Mouse (Mus musculus) lung, postnatal 0 days (tissue): ENCODE results near the gene Ptpn14. TPM values are rescaled to one million over a fixed set of nuclear protein-coding genes. Genes with fewer than 3 reads are reported as not detected.

Source experiments
- ATAC-seq: fragments of 200-750 bp; cut with Nextera tagmentation; 2 replicates; pipeline ENCODE4 v1.8.0; 2017; ENCODE audit warnings: moderate library complexity
- DNase-seq: peaks from one replicate; pipeline ENCODE4 v3.0.0-alpha.2; 2016; ENCODE audit warnings: low spot score
- H3K27ac ChIP-seq: fragments of 300-500 bp; sonication (generic); 2 replicates; pipeline ENCODE4 v1.5.1; 2014; ENCODE audit warnings: antibody characterized with exemption, mild to moderate bottlenecking, low read length, mixed read lengths
- H3K27me3 ChIP-seq: fragments of 300-500 bp; sonication (generic); replicated peaks from 2 replicates; pipeline ENCODE4 v1.6.1; 2014; ENCODE audit warnings: low read length, mixed read lengths; ENCODE audit not compliant: insufficient read depth
- H3K36me3 ChIP-seq: fragments of 300-500 bp; sonication (generic); 2 replicates; pipeline ENCODE4 v1.6.1; 2014; ENCODE audit warnings: low read length, mixed read lengths; ENCODE audit not compliant: insufficient read depth
- H3K4me1 ChIP-seq: fragments of 300-500 bp; sonication (generic); 2 replicates; pipeline ENCODE4 v1.6.1; 2014; ENCODE audit warnings: antibody characterized with exemption, low read depth, low read length, mixed read lengths; ENCODE audit not compliant: insufficient read depth
- H3K4me2 ChIP-seq: fragments of 300-500 bp; sonication (generic); replicated peaks from 2 replicates; pipeline ENCODE4 v1.6.1; 2014; ENCODE audit warnings: low read depth, mild to moderate bottlenecking, low read length, moderate library complexity, mixed read lengths
- H3K4me3 ChIP-seq: fragments of 300-500 bp; sonication (generic); 2 replicates; pipeline ENCODE4 v1.5.1; 2014; ENCODE audit warnings: low read depth, low read length
- H3K9ac ChIP-seq: fragments of 300-500 bp; sonication (generic); replicated peaks from 2 replicates; pipeline ENCODE4 v1.6.1; 2014; ENCODE audit warnings: low read depth, mild to moderate bottlenecking
- H3K9me3 ChIP-seq: fragments of 300-500 bp; sonication (generic); 2 replicates; pipeline ENCODE4 v1.6.1; 2016; ENCODE audit warnings: low read length, mixed read lengths
- CTCF ChIP-seq: IDR thresholded peaks from 2 replicates; pipeline ENCODE4 v1.5.1; 2016; ENCODE audit warnings: antibody characterized with exemption, mild to moderate bottlenecking
- EP300 ChIP-seq: IDR thresholded peaks from 2 replicates; pipeline ENCODE4 v1.6.1; 2016; ENCODE audit warnings: antibody characterized with exemption, mild to moderate bottlenecking, control low read depth
- WGBS: fragments of 180-500 bp; shearing (Covaris S2); extraction: QIAGEN DNeasy Blood & Tissue Kit; methylation state at CpG from one replicate; pipeline ENCODE4 v1.1.7; 2014; 5-methylcytosine and 5-hydroxymethylcytosine counted together
- polyA plus RNA-seq: library from polyadenylated mRNA; unstranded; fragments of >200 nt; fragmentation: Nextera tagmentation; extraction: Ambion mirVana; gene quantifications from 2 replicates; pipeline ENCODE4 v1.2.1, GENCODE M21; 2015

The Ptpn14 gene
- polyA plus RNA-seq, 1 experiment from 2014 or later, result 4.9 TPM

DNA sequence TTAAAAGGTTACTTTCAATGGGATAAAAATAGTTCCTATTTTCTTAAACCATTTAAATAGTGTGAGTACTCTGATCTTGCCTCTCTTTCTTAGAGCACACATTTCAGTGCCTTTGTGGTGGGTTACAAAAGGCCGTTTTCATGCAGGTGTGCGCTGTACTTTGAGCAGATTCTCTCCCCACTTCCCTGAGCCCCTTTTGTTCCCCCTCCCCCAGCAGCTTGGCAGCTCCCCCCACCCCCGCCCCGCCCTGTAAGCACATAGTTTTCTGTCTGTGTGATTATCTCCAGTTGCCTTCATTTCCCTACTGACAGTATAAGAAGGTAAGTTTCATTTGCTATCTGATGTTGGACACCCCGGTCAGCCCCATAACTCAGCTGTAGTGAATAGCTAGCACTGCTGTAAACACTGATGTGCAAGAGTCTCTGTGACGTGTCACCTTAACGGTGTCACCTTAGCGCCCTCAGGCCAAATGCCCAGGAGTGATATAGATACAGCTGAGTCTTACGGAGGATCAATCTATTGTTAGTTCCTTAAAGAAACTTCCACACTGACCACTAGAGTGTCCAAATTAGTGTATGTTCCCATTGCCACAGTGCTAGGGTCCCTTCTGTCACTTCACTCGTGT, 53.8 kb downstream of the Ptpn14 start:
- Histone ChIP-seq H3K27me3 (no peaks in the 10 kb centered on the region), H3K4me3 (no peak overlapping the region), H3K27ac (no peak overlapping the region), H3K4me2 (no peak overlapping the region), H3K36me3 (no peaks in the 10 kb centered on the region), H3K4me1 (peaks cover 14% of the 10 kb centered on the region), H3K9me3 (no peaks in the 10 kb centered on the region), H3K9ac (no peak overlapping the region)
- no peak for TF ChIP-seq CTCF
- TF ChIP-seq EP300, result no peak
- DNase-seq (no peak), ATAC-seq (no peak)
- WGBS, result 72% methylated on average over 10 of the region's 10 CpGs

DNA sequence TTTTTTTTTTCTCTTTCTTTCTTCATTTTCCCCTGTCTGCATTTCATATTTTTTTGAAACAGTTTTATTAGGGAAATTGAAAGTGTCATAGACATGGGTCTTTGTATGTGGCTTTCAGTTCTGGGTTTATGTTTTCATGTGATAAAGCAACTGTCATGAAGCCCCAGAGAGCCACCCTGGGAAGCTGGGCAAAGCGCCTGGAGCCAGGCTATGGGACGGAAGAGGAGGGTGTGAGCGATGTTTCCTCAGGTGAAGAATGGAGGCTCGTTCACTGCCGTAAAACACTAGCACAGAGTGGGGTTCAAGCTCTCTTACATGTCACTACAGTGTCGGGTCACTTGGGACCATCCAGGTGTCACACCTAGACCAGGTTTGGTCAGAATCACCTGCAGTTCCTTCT, 54.6 kb downstream of the Ptpn14 start:
- no peak for DNase-seq
- no peak for ATAC-seq
- 57% methylated on average over 6 of the region's 6 CpGs for WGBS
- Histone ChIP-seq H3K9ac (no peak overlapping the region), H3K4me1 (peaks cover 17% of the 10 kb centered on the region), H3K27ac (no peak overlapping the region), H3K27me3 (no peaks in the 10 kb centered on the region), H3K4me3 (no peak overlapping the region), H3K4me2 (no peak overlapping the region), H3K36me3 (no peaks in the 10 kb centered on the region), H3K9me3 (no peaks in the 10 kb centered on the region)
- TF ChIP-seq EP300, result no peak
- TF ChIP-seq CTCF, result no peak

DNA sequence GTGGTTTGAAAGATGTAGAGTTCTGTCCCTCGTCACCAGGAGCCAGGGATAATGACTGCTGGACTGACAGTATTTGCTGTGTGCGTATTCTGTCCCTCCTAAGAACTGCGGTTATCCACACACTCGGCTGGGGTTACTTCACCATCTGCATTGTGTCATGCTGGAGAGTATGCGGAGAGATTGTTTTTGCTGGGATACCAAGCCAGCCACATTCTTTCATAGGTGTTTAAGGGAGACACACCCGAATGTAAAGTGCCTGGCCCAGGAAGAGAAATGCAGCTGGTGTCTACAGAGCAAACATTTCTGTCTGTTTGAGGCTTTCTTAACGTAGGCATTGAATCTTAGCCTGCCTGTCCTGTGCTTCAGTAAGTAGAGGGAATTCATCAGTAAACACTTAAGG, 56.4 kb downstream of the Ptpn14 start:
- 47% methylated on average over 7 of the region's 7 CpGs for WGBS
- no peaks in the 10 kb centered on the region for H3K9me3 ChIP-seq
- DNase-seq (peak; percentile 86), ATAC-seq (peak; percentile 89)
- H3K9ac ChIP-seq, result no peak overlapping the region
- peak overlapping the region; percentile 58 for H3K27ac ChIP-seq
- no peaks in the 10 kb centered on the region for H3K36me3 ChIP-seq
- H3K4me2 ChIP-seq, result no peak overlapping the region
- TF ChIP-seq EP300, result peak; percentile 72
- no peak for TF ChIP-seq CTCF
- H3K4me3 ChIP-seq, result no peak overlapping the region
- H3K27me3 ChIP-seq, result no peaks in the 10 kb centered on the region
- peaks cover 13% of the 10 kb centered on the region for H3K4me1 ChIP-seq

DNA sequence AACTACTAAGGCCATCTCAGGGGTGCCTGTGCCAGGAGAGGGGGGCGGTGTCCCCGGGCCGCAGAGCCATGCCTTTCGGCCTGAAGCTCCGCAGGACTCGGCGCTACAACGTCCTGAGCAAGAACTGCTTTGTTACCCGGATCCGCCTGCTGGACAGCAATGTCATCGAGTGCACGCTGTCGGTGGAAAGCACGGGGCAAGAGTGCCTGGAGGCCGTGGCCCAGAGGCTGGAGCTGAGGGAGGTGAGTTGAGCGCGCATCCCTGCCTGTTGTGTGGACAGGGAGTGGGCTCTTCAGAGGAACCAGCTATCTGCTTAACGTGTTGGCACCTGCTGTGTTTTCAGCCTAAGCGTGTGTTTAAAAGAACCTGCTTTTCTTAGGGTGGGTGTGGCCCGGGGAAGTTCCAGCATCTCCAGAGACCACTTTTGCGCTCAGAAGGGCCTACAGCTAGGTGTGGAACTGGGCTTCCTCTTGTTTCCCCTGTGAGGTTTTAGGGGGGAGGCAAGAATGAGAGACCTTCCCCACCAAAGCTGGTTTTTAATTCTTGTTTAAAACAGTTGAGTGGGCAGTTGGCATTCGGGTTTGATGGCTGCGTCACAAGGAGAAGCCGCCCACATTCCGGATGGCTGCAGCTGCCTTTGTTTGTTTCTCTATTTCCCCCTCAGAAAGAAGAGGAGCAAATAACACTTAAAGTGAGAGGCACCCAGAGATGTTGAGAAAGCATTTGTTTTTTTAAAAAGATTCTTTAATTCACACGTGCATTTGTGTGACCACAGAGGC, 58.8 kb downstream of the Ptpn14 start:
- peak overlapping the region; percentile 10; the same call in 1 of the 2 replicates for H3K27ac ChIP-seq
- H3K27me3 ChIP-seq, result no peaks in the 10 kb centered on the region
- TF ChIP-seq CTCF (no peak; the same call in 1 of the 2 replicates), EP300 (peak; percentile 62; the same call in 1 of the 2 replicates)
- H3K9me3 ChIP-seq, result no peaks in the 10 kb centered on the region
- H3K36me3 ChIP-seq, result no peaks in the 10 kb centered on the region
- ATAC-seq (no peak), DNase-seq (no peak)
- H3K9ac ChIP-seq, result no peak overlapping the region
- 56% methylated on average over 26 of the region's 26 CpGs for WGBS
- no peak overlapping the region for H3K4me2 ChIP-seq
- H3K4me3 ChIP-seq, result no peak overlapping the region
- peaks cover 13% of the 10 kb centered on the region for H3K4me1 ChIP-seq

DNA sequence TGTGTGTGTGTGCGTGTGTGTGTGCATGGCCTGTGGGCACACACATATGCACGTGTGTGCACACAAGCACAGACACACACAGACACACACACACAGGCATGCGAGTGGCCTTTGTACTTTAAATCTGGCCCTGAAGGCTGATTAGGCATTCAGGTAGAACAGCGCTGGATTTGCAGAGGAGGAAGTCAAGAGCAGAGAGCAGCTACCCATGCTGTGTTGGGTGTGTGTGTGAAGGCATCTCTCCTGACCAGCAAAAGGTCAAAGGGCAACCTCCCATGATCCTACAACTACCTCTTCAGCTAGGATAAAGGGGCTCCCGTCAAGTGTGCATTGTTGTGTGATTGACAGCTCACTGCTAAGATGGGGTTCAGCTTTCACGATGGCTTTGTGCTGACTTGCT, 61.5 kb downstream of the Ptpn14 start:
- Histone ChIP-seq H3K27ac (no peak overlapping the region), H3K9ac (no peak overlapping the region), H3K9me3 (no peaks in the 10 kb centered on the region), H3K36me3 (no peaks in the 10 kb centered on the region), H3K4me2 (no peak overlapping the region), H3K4me3 (no peak overlapping the region), H3K27me3 (no peaks in the 10 kb centered on the region), H3K4me1 (peaks cover 13% of the 10 kb centered on the region; the same call in 1 of the 2 replicates)
- TF ChIP-seq CTCF (no peak), EP300 (no peak)
- ATAC-seq, result no peak
- no peak for DNase-seq
- WGBS, result 74% methylated on average over 6 of the region's 6 CpGs

DNA sequence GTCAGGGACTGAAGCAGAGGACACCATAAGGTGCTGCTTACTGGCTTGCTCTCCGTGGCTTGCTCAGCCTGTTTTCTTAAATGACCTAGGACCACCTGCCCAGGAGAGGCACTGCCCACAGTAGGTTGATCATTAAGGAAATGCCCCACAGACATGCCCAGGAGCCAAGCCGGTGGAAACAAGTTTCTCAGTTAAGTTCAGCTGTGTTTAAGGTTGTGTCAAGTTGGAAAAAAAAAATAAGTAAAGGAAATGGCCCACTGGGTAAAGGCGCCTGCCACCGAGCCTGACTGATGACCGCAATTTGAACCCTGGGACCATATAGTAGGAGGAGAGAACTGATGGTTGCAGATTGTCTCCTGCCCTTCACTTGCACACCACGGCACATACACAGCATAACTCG, 62.6 kb downstream of the Ptpn14 start:
- Histone ChIP-seq H3K4me2 (no peak overlapping the region), H3K4me1 (peaks cover 11% of the 10 kb centered on the region; the same call in 1 of the 2 replicates), H3K9me3 (no peaks in the 10 kb centered on the region), H3K27me3 (no peaks in the 10 kb centered on the region), H3K36me3 (no peaks in the 10 kb centered on the region), H3K4me3 (no peak overlapping the region), H3K27ac (no peak overlapping the region), H3K9ac (no peak overlapping the region)
- 45% methylated on average over 7 of the region's 7 CpGs for WGBS
- no peak for ATAC-seq
- no peak for DNase-seq
- TF ChIP-seq CTCF (no peak), EP300 (no peak)
